Mouse (Mus musculus): ENCODE measurements at regions not wholly inside any gene's neighbourhood (a gene's known extent, or its start where the extent isn't known, plus 50 kb on each side); places are given as distances from the start of the nearest gene placed in this dataset.
A peak's percentile ranks its signal among the peaks of the same experiment; 100 is the strongest.

- H3K9ac ChIP-seq (replicated peaks) = no peak overlapping the region
- no peaks in the 10 kb centered on the region for H3K27me3 ChIP-seq (ENCODE audit: insufficient read depth, low read length)
- no peak overlapping the region for H3K4me2 ChIP-seq (ENCODE audit: low read depth, low read length)
- TF ChIP-seq CTCF (IDR thresholded peaks at IDR 0.05; ENCODE audit: low read depth) (no peak), EP300 (IDR thresholded peaks at IDR 0.05; ENCODE audit: low read depth) (no peak)
- no peaks in the 10 kb centered on the region for H3K4me1 ChIP-seq (ENCODE audit: insufficient read depth)
- no peak for DNase-seq
- no peaks in the 10 kb centered on the region for H3K9me3 ChIP-seq (ENCODE audit: low read length)
- 82% methylated on average over 1 of the region's 1 CpGs for WGBS (ENCODE audit: insufficient replicate concordance)
- H3K4me3 ChIP-seq (ENCODE audit: low read depth, low read length) = no peak overlapping the region
- no peaks in the 10 kb centered on the region for H3K36me3 ChIP-seq (replicated peaks; ENCODE audit: insufficient read depth, low read length)
- no peak for ATAC-seq
- no peak overlapping the region for H3K27ac ChIP-seq (ENCODE audit: low read depth)
Observed at GRCm38 (mm10) chr17:93665889-93666288, 467.1 kb downstream of the Adcyap1 start.

DNA sequence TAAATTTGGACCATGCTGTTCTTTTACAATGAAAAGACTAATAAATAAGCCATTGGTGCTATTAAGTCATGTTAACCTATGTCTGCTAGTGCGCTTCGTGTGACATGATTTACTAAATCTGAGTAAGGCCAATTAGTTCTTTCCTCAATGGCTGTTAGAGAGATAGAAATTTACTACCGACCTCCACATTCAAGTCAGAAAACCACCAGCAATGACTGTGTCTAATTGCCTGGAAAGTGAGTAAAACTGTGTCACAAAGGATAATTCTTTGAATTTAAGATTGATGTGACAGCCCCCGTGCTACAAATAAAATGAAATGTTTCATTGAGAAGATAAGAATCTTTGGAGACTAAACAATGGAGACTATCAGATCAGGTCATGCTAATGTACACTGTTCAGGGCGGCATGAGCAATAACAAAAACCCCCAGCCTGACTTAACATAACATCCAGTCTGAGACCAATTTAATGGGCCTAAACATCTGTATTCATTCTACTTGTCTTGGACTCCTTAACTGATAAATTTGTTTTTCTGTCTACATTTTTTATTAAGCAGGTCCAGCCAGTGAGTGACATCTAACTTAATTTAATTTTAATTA lies 477.6 kb downstream of the Adcyap1 start:
- no peak overlapping the region for H3K4me3 ChIP-seq (ENCODE audit: low read depth, low read length)
- H3K4me2 ChIP-seq (ENCODE audit: low read depth, low read length) = no peak overlapping the region
- H3K9ac ChIP-seq (replicated peaks) = no peak overlapping the region
- DNase-seq (no peak), ATAC-seq (no peak)
- H3K9me3 ChIP-seq (ENCODE audit: low read length) = no peaks in the 10 kb centered on the region
- WGBS (ENCODE audit: insufficient replicate concordance) = 64% methylated on average over 5 of the region's 5 CpGs
- no peaks in the 10 kb centered on the region for H3K36me3 ChIP-seq (replicated peaks; ENCODE audit: insufficient read depth, low read length)
- H3K4me1 ChIP-seq (ENCODE audit: insufficient read depth) = no peaks in the 10 kb centered on the region
- no peaks in the 10 kb centered on the region for H3K27me3 ChIP-seq (ENCODE audit: insufficient read depth, low read length)
- no peak overlapping the region for H3K27ac ChIP-seq (ENCODE audit: low read depth)
- TF ChIP-seq EP300 (IDR thresholded peaks at IDR 0.05; ENCODE audit: low read depth) = no peak
- TF ChIP-seq CTCF (IDR thresholded peaks at IDR 0.05; ENCODE audit: low read depth) = no peak

DNA sequence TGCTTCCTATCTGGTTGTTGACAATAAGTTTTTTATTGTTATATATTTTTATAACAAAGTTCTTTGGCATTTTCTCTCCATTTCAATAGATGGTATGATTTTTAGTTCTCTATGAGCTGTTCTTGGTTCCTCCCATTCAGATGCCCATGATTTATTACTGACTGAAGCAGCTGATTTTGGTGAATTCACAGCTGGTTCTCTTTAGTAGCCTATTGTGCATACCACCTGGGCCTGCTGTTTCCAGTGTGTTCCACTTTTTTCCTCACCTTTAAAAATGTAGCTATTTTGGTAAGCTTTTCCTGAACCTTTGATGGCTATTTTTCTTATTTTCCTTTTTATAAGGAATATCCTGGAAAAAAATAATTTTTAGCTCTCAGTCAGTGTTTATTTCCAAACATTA lies 501.9 kb downstream of the Adcyap1 start:
- Histone ChIP-seq H3K27ac (ENCODE audit: low read depth) (no peak overlapping the region), H3K4me2 (ENCODE audit: low read depth, low read length) (no peak overlapping the region), H3K9me3 (ENCODE audit: low read length) (no peaks in the 10 kb centered on the region), H3K36me3 (replicated peaks; ENCODE audit: insufficient read depth, low read length) (no peaks in the 10 kb centered on the region), H3K27me3 (ENCODE audit: insufficient read depth, low read length) (no peaks in the 10 kb centered on the region), H3K9ac (replicated peaks) (no peak overlapping the region), H3K4me3 (ENCODE audit: low read depth, low read length) (no peak overlapping the region), H3K4me1 (ENCODE audit: insufficient read depth) (no peaks in the 10 kb centered on the region)
- no peak for DNase-seq
- TF ChIP-seq EP300 (IDR thresholded peaks at IDR 0.05; ENCODE audit: low read depth) (no peak), CTCF (IDR thresholded peaks at IDR 0.05; ENCODE audit: low read depth) (no peak)
- no peak for ATAC-seq

GRCm38 (mm10) chr17:93717623-93718022 lies 518.8 kb downstream of the Adcyap1 start:
- Histone ChIP-seq H3K36me3 (replicated peaks; ENCODE audit: insufficient read depth, low read length) (no peaks in the 10 kb centered on the region), H3K9ac (replicated peaks) (no peak overlapping the region), H3K4me2 (ENCODE audit: low read depth, low read length) (no peak overlapping the region), H3K27me3 (ENCODE audit: insufficient read depth, low read length) (no peaks in the 10 kb centered on the region), H3K4me1 (ENCODE audit: insufficient read depth) (no peaks in the 10 kb centered on the region), H3K4me3 (ENCODE audit: low read depth, low read length) (no peak overlapping the region), H3K27ac (ENCODE audit: low read depth) (no peak overlapping the region), H3K9me3 (ENCODE audit: low read length) (no peaks in the 10 kb centered on the region)
- DNase-seq = no peak
- TF ChIP-seq EP300 (IDR thresholded peaks at IDR 0.05; ENCODE audit: low read depth) (no peak), CTCF (IDR thresholded peaks at IDR 0.05; ENCODE audit: low read depth) (no peak)
- 66% methylated on average over 2 of the region's 2 CpGs for WGBS (ENCODE audit: insufficient replicate concordance)
- ATAC-seq = no peak

DNA sequence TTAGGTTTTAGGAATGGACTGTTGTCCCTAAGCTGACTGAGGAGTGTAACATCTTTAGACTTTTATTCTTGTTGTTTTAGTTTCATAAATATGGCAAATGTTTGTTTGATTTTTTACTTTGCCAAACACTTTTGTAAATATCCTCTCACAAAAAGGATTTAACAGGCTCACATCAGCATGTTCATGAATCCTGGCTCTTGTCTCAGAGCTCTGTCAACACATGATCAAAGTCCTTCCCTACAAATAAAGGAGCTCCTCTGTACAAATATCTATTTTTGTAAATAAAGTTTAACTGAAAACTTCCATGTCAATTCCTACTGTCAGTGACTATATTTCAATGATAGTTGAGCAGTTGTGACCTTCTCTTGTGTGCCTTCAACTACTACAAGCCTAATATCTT lies 542.5 kb downstream of the Adcyap1 start:
- Histone ChIP-seq H3K4me3 (ENCODE audit: low read depth, low read length) (no peak overlapping the region), H3K27ac (ENCODE audit: low read depth) (no peak overlapping the region), H3K9me3 (ENCODE audit: low read length) (no peaks in the 10 kb centered on the region), H3K27me3 (ENCODE audit: insufficient read depth, low read length) (no peaks in the 10 kb centered on the region), H3K4me2 (ENCODE audit: low read depth, low read length) (no peak overlapping the region), H3K36me3 (replicated peaks; ENCODE audit: insufficient read depth, low read length) (no peaks in the 10 kb centered on the region), H3K4me1 (ENCODE audit: insufficient read depth) (no peaks in the 10 kb centered on the region), H3K9ac (replicated peaks) (no peak overlapping the region)
- TF ChIP-seq EP300 (IDR thresholded peaks at IDR 0.05; ENCODE audit: low read depth) (no peak), CTCF (IDR thresholded peaks at IDR 0.05; ENCODE audit: low read depth) (no peak)
- ATAC-seq (no peak), DNase-seq (no peak)

- H3K4me3 ChIP-seq (ENCODE audit: low read depth, low read length) = no peak overlapping the region
- ATAC-seq (no peak), DNase-seq (no peak)
Observed at GRCm38 (mm10) chr17:93762349-93762748, 563.5 kb downstream of the Adcyap1 start.

More at GRCm38 (mm10) chr17:93762349-93762748, 563.5 kb downstream of the Adcyap1 start:
- Histone ChIP-seq H3K27me3 (ENCODE audit: insufficient read depth, low read length) (no peaks in the 10 kb centered on the region), H3K4me2 (ENCODE audit: low read depth, low read length) (no peak overlapping the region), H3K27ac (ENCODE audit: low read depth) (no peak overlapping the region), H3K36me3 (replicated peaks; ENCODE audit: insufficient read depth, low read length) (no peaks in the 10 kb centered on the region), H3K9ac (replicated peaks) (no peak overlapping the region), H3K4me1 (ENCODE audit: insufficient read depth) (no peaks in the 10 kb centered on the region), H3K9me3 (ENCODE audit: low read length) (no peaks in the 10 kb centered on the region)
- WGBS (ENCODE audit: insufficient replicate concordance) = 13% methylated on average over 1 of the region's 1 CpGs
- TF ChIP-seq EP300 (IDR thresholded peaks at IDR 0.05; ENCODE audit: low read depth) (no peak), CTCF (IDR thresholded peaks at IDR 0.05; ENCODE audit: low read depth) (peak; percentile 40)
